Mouse (Mus musculus) stomach, embryonic 16.5 days (tissue): ENCODE measurements around the gene Mbl1. TPM values are rescaled to one million over a fixed set of nuclear protein-coding genes. Genes with fewer than 3 reads are reported as not detected.

Experiments used
- ATAC-seq: fragments of 200-750 bp; cut with Nextera tagmentation; 2 replicates; pipeline ENCODE4 v1.8.0; 2017; ENCODE audit warnings: moderate number of reproducible peaks, moderate TSS enrichment; ENCODE audit not compliant: insufficient read depth, low FRiP score
- H3K27ac ChIP-seq: fragments of 300-500 bp; sonication (generic); 2 replicates; pipeline ENCODE4 v1.5.1; 2014; ENCODE audit warnings: low read length
- H3K27me3 ChIP-seq: fragments of 300-500 bp; sonication (generic); 2 replicates; pipeline ENCODE4 v1.6.1; 2014; ENCODE audit warnings: low read length, control low read depth, mixed read lengths; ENCODE audit not compliant: control insufficient read depth, insufficient read depth
- H3K36me3 ChIP-seq: fragments of 300-500 bp; sonication (generic); 2 replicates; pipeline ENCODE4 v1.6.1; 2014; ENCODE audit warnings: low read length; ENCODE audit not compliant: control insufficient read depth, insufficient read depth
- H3K4me1 ChIP-seq: fragments of 300-500 bp; sonication (generic); 2 replicates; pipeline ENCODE4 v1.6.1; 2014; ENCODE audit warnings: low read length, control low read depth, mixed read lengths; ENCODE audit not compliant: control insufficient read depth, insufficient read depth
- H3K4me2 ChIP-seq: fragments of 300-500 bp; sonication (generic); 2 replicates; pipeline ENCODE4 v1.6.1; 2014; ENCODE audit warnings: low read depth, low read length, mixed read lengths
- H3K4me3 ChIP-seq: fragments of 300-500 bp; sonication (generic); replicated peaks from 2 replicates; pipeline ENCODE4 v1.5.1; 2014; ENCODE audit warnings: mild to moderate bottlenecking, low read length
- H3K9ac ChIP-seq: fragments of 300-500 bp; sonication (generic); 2 replicates; pipeline ENCODE4 v1.6.1; 2014; ENCODE audit warnings: low read length
- H3K9me3 ChIP-seq: fragments of 300-500 bp; sonication (generic); replicated peaks from 2 replicates; pipeline ENCODE4 v1.6.1; 2016; ENCODE audit warnings: low read length, control low read depth; ENCODE audit not compliant: control insufficient read depth
- WGBS: fragments of 180-500 bp; shearing (Covaris S2); extraction: QIAGEN DNeasy Blood & Tissue Kit; methylation state at CpG from one replicate; pipeline ENCODE4 v1.1.7; 2014; 5-methylcytosine and 5-hydroxymethylcytosine counted together
- polyA plus RNA-seq: library from polyadenylated mRNA; unstranded; fragments of >200 nt; fragmentation: Nextera tagmentation; extraction: Ambion mirVana; gene quantifications from 2 replicates; pipeline ENCODE4 v1.2.1, GENCODE M21; 2015

Gene Mbl1
- polyA plus RNA-seq, 1 experiment from 2014 or later: 1.7 TPM

DNA sequence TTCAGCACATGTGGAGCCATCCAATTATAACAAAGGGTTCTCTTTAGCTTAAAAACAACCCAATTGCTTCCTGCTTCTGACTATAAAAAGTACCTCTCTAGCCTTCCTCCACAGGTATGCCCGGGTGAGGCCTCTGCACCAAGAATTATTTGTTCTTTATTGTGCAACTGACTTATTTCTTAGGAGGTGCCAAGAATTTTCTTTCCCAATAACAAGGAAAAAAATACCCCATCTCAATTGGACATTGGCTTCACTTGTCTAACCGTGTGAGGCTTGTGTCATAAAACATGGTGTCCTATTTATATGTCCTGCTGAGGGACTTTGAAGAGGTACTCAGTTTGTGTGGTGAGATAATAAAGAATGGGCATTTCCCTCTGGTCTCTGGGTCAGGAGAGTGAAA is 19.3 kb downstream of the Mbl1 start:
- no peaks in the 10 kb centered on the region for H3K36me3 ChIP-seq
- H3K4me2 ChIP-seq: no peak overlapping the region
- no peak overlapping the region for H3K9ac ChIP-seq
- no peak overlapping the region for H3K4me3 ChIP-seq
- H3K9me3 ChIP-seq: no peaks in the 10 kb centered on the region
- H3K27ac ChIP-seq: no peak overlapping the region
- H3K4me1 ChIP-seq: no peaks in the 10 kb centered on the region
- no peaks in the 10 kb centered on the region for H3K27me3 ChIP-seq
- ATAC-seq: no peak
- WGBS: 73% methylated on average over 2 of the region's 2 CpGs

DNA sequence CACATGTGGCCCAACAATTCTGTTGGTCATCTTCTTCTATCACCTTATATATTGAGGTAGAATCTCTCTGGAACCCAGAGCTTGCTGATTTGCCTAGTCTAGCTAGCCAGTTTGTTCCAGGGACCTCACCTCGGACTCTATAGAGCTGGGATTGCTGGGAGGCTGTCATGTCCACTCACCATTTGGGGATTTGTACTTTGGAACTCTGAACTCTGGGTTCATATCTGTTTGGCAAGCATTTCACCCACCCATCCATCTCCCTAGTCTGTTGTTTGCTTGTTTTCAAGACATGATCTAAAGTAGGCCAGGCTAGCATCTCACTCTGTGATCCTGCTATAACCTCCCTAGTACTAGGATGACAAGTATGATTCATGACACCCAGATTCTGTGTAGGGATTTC is 23.5 kb downstream of the Mbl1 start:
- Histone ChIP-seq H3K9me3 (no peaks in the 10 kb centered on the region), H3K27ac (no peak overlapping the region), H3K9ac (no peak overlapping the region), H3K36me3 (no peaks in the 10 kb centered on the region), H3K27me3 (no peaks in the 10 kb centered on the region), H3K4me1 (no peaks in the 10 kb centered on the region), H3K4me3 (no peak overlapping the region), H3K4me2 (no peak overlapping the region)
- ATAC-seq: no peak
- WGBS: 56% methylated on average over 1 of the region's 1 CpGs

GRCm38 (mm10) chr14:41185059-41185821 is 34.0 kb downstream of the Mbl1 start, which contains the start of gene Sftpd:
Gene Sftpd, minus strand, starts transcription at chr14:41185149.
- Histone ChIP-seq H3K9ac (no peak within 1 kb of the TSS), H3K4me2 (no peak within 1 kb of the TSS), H3K9me3 (no peaks in the 10 kb centered on the region), H3K36me3 (no peaks in the 10 kb centered on the region), H3K4me3 (no peak within 1 kb of the TSS), H3K27me3 (no peaks in the 10 kb centered on the region), H3K27ac (no peak within 1 kb of the TSS), H3K4me1 (no peaks in the 10 kb centered on the region)
- no peak for ATAC-seq
- 71% methylated on average over 4 of the region's 4 CpGs for WGBS

GRCm38 (mm10) chr14:41189496-41189895 is 38.2 kb downstream of the Mbl1 start:
- no peaks in the 10 kb centered on the region for H3K4me1 ChIP-seq
- H3K4me3 ChIP-seq: no peak overlapping the region
- no peak overlapping the region for H3K27ac ChIP-seq
- H3K36me3 ChIP-seq: no peaks in the 10 kb centered on the region
- no peak overlapping the region for H3K4me2 ChIP-seq
- 88% methylated on average over 2 of the region's 2 CpGs for WGBS
- no peaks in the 10 kb centered on the region for H3K27me3 ChIP-seq
- no peak overlapping the region for H3K9ac ChIP-seq
- H3K9me3 ChIP-seq: no peaks in the 10 kb centered on the region
- ATAC-seq: no peak

DNA sequence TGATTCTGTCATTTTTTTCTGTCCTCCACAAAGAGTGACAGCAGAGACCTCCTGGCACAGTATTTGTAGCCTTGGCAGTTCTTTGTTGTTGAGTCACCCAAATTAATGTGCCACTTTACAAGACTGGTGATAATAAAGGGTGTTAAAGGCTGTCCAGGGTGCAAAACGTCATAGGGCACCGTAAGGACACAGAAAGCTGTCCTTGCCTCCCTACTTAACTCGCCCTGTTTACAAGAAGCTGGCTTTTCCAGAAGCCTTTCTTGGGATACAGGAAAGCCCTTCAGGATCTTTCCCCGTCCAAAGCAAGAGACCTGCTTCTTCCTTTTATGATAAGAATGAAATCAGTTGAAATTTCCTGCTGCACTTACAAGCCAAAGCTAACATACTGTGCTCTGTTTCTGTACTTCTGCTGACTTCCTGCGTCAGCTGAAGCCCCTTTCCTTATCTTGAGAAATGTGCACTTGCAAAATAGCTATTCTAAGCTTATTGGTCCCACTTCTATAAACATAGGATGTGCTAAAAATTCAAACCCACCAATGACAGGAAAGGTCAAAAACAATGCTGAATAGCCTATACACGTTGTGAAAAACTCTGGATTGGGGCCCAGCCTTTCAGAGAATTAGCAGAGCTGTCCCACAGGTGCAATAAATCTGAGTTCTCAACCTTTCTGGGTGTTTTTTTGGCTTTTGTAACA is 46.9 kb downstream of the Mbl1 start:
- WGBS: 44% methylated on average over 6 of the region's 6 CpGs
- Histone ChIP-seq H3K4me1 (no peaks in the 10 kb centered on the region), H3K4me3 (no peak overlapping the region), H3K9me3 (no peaks in the 10 kb centered on the region), H3K9ac (no peak overlapping the region), H3K36me3 (no peaks in the 10 kb centered on the region), H3K27me3 (no peaks in the 10 kb centered on the region), H3K27ac (0 out of 2 replicates have a peak overlapping the region, but pooled peaks have one; percentile 6), H3K4me2 (no peak overlapping the region)
- peak; percentile 66; the same call in 1 of the 2 replicates for ATAC-seq

Other genes starting within 250 kb of the Mbl1 start
- 77.3 and 88.1 TPM in 2 replicates for gene Tspan14, start 184.7 kb upstream of the Mbl1 start, polyA plus RNA-seq
- 42.4 and 45.1 TPM in 2 replicates for gene Fam213a, start 137.7 kb upstream of the Mbl1 start, polyA plus RNA-seq
- gene Dydc2, start 82.2 kb upstream of the Mbl1 start, polyA plus RNA-seq: not detected in 2 replicates
- gene Dydc1, start 78.5 kb upstream of the Mbl1 start, polyA plus RNA-seq: not detected in 2 replicates
- 9.0 and 9.3 TPM in 2 replicates for gene Mat1a, start 46.4 kb upstream of the Mbl1 start, polyA plus RNA-seq
- not detected in 2 replicates for gene Sftpa1, start 19.7 kb upstream of the Mbl1 start, polyA plus RNA-seq
- 0.19 and 0.24 TPM in 2 replicates for gene Sftpd, start 33.7 kb downstream of the Mbl1 start, polyA plus RNA-seq
- not detected in 2 replicates for gene Gm2832, start 127.3 kb downstream of the Mbl1 start, polyA plus RNA-seq
- gene Gm5798, start 197.2 kb downstream of the Mbl1 start, polyA plus RNA-seq: not detected in 2 replicates
- not detected in 2 replicates for gene Gm7945, start 234.9 kb downstream of the Mbl1 start, polyA plus RNA-seq